Mouse (Mus musculus) bone marrow macrophage, adult 2 months (primary cell): ENCODE measurements around the gene Slc37a1.

Source experiments
- CTCF ChIP-seq: IDR thresholded peaks from 2 replicates; pipeline ENCODE4 v1.5.1; 2012; ENCODE audit warnings: low read depth, mild to moderate bottlenecking, low read length, moderate library complexity
- POLR2A ChIP-seq: IDR thresholded peaks from 2 replicates; pipeline ENCODE4 v1.6.1; 2012; ENCODE audit warnings: mild to moderate bottlenecking, low read depth, low read length, borderline replicate concordance

DNA sequence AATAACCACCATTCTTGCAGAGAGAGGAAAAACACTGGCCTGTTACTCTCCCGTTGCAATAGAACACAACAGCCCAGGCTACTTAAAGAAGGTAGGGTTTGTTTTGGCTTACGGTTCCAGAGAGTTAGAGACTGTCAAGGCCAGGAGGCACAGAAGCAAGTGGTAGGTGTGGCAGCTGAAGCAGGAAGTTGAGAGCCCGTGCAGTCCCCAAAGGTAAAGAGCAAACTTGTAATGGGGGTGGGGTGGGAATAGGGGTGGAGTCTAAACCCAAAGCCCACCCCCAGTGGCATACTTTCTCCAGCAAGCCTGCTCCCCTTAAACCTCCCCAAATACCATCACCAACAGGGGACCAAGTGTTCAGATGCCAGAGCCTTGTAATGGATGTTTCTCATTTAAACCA is 14.1 kb downstream of the Slc37a1 start:
- TF ChIP-seq CTCF (no peak), POLR2A (no peak)
